ENCODE assay signal across 15 mouse cellular contexts in genomic region chr2:170453809-170454208, GRCm38 (mm10). TPM values are rescaled to one million over a fixed set of nuclear protein-coding genes. Genes with fewer than 3 reads are reported as not detected.
"Had no signal": no experiment of that assay in that cellular context is flagged by ENCODE, and none has a peak within 500 bp of the region (broad histone marks: within the 10 kb centered on the region; RNA-seq: fewer than 3 reads in every experiment).

No protein-coding gene starts in this region.

RNA-seq across cellular contexts. Expression of gene Bcas1, which starts 26.2 kb away (rescaled TPM):
- polyA plus RNA-seq: kidney, embryonic 14.5 days had no signal

RNA-seq across cellular contexts. Expression of gene Cyp24a1, which starts 43.1 kb away (rescaled TPM):
- polyA plus RNA-seq: heart, adult 2 months; heart, embryonic 10.5 days; heart, embryonic 11.5 days; heart, embryonic 12.5 days; heart, embryonic 13.5 days; heart, embryonic 14.5 days; heart, embryonic 15.5 days; heart, embryonic 16.5 days; heart, postnatal 0 days; hindbrain, embryonic 12.5 days; hindbrain, embryonic 13.5 days; inflammation-experienced regulatory T-cells, adult 6 months; intestine, embryonic 14.5 days; large intestine, adult 2 months had no signal
